Mouse (Mus musculus): ENCODE measurements around the gene Hoxd8. TPM values are rescaled to one million over a fixed set of nuclear protein-coding genes. Genes with fewer than 3 reads are reported as not detected.

Hoxd8 gene
- total RNA-seq, 4 experiments from 2014 or later = not detected

DNA sequence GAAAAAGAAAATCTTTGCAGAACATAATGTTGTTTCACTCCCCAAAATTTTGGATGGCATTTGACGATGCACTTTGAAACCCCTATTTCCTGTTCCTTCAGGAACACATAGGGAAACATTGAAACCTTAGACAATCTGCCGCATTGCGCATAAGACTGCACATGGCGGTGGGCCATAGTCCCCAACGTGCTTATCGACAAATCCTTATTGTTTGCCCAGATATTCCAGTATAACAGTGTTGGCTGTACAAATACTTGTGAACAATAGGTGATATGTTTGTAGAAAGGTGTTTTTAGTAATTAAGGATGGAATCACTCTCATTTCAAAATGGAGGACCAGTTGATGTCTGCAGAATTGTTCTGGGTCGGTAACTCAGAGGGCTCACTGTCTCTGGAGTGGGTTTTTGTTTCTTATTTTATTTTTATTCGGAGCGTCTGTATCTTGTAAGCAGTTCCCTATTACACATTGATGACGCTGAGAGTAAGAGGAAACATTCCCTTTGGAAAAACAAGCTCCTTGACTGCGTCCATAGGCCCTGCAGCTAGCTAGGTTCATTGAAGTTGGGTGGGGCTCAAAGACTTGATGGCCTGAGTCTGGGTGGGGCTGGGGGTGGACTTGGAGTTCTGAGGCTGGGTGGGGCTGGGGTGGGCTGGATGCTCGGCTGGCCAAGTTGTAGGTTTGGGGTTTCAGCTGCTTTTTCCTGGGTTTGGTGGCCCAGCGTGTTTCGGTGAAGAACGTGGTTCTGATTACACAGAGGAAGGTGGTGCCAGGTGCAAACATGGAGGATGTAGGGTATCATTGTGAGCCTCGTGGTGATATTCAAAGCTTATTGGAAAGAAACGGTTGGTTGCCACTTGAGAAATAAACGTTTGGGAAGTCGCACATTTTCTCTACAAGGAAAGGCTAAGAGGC, 9.1 kb downstream of the Hoxd8 start:
- no peak for DNase-seq (ENCODE audit: low spot score in 2 of 2)

DNA sequence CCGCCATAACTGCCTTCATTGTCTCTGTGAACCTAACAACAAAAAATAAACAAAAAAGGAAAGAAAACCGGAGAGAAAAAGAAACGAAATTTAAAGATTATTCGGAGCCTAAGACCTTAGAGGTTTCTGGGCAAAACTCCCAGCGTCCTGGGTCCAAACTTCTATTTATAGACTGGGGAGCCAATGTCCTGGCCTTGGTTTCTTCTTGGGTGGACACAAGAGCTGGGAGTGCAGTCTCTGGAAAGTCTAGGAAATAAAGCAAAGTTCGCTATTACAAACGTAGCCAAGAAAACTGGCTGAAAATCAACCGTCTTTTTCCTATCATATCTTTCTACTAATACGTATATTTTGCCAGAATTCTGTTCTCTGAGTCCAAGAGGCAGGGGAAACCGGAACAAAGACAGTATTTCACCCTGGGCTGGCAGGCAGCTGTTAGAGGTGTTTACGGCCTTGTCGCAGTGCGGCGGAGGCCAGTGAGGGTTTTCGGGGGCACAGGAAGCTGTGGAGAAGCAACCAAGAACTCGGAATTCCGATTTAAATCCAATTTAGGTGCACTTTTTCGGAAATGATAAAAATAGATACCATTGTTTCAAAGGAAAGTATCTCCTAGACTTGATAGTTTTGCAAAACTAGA, 9.9 kb downstream of the Hoxd8 start:
- DNase-seq (ENCODE audit: low spot score in 2 of 2) = no peak

DNA sequence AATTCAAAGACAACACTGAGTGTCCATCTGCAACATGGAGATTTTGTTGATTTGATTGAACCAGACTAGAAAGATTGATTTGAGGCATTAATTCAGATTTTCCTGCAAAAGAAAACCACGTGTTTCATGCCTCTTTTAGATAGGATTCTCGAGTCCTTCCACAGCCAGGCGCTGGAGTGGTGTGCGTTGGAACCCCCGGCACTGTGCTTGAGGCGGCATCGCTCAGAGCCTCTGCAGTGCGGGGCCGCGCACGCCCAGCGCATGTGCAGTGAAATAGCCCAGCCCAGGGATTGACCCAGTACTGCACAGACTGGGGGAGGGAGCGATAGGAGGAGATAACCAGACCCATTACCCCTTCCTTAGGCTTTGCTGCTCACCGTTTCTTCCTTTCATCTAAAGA, 10.5 kb downstream of the Hoxd8 start:
- DNase-seq (ENCODE audit: low spot score in 2 of 2) = no peak

DNA sequence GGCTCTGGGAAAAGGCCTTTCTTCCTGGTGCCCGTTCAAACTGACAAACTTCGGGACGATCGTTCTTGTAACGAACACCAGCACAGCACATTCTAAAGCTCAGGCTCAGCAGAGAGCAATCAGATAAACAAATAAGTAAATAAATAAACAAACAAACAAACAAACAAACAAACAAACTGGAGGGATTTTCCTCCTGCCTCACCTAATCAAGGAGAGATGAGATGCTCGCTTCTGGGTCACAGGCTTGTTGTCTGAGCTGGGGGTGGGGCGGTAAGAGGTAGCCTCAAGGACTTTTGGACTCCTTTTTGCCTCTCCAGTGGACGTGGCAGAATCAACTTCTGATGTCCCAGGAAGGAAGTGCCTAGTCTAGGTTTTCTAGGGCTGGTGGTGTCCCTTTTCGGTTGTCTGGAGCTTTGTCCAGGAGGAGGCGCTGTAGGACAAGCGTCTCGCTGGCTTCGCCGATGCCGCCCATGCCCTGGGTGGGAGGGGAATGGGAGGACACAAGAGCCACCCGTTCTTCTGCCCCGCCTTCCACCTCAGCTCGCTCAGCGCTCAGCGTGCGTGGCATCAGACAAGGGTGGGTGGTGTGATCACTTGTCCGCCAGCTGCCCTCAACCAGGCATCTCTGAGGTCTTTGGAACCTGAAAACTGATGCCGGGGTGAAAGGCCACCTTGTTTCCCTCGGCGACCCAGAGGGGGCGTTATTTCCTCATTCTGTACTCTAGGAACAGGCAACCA, 11.3 kb downstream of the Hoxd8 start:
- peak; percentile 40 to 68 for DNase-seq (ENCODE audit: low spot score in 2 of 2)

DNA sequence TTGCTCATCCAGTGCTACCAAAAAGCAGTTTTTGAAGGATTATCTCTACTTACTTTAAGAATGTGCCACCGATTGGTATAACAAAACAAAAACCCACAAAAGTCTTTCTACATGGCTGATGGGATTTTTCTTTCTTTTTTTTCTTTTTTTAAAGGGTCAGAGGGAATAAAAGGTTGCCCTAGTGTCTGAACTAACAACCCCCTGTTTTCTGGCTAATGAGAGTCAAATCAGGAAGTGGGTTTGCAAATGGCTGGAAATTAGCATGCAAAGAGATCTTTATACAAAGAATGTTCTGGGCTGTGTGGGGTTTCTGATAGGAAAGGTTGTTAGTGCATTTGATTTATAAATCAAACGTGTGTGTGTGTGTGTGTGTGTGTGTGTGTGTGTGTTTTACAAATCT, 16.0 kb downstream of the Hoxd8 start:
- DNase-seq (ENCODE audit: low spot score in 2 of 2) = no peak

DNA sequence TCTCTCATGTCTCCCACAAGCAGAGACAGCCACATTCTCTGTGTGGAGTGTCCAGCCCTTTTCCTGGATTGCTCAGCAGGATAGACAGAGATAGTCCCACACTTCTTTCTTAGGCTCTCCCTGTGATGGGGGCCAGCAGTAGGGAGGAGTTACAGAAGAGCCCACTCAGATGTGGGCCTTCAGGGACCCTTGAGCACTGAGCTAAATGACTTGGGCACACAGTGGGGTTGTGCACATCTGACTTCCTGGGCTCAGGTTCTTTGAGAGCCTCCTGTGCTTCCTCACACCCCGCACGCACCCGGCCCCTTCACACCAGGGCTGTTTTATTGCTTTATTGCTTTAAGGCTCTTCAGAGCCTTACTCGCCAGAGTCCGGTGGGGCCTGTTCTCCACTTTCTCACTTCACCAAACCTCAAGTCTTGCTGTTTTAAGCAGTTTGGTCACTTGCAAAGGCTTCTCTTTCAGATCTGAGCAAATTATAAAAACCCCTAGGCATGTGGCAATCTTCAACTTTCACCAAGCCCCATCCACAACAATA, 16.6 kb downstream of the Hoxd8 start:
- DNase-seq (ENCODE audit: low spot score in 2 of 2) = no peak

DNA sequence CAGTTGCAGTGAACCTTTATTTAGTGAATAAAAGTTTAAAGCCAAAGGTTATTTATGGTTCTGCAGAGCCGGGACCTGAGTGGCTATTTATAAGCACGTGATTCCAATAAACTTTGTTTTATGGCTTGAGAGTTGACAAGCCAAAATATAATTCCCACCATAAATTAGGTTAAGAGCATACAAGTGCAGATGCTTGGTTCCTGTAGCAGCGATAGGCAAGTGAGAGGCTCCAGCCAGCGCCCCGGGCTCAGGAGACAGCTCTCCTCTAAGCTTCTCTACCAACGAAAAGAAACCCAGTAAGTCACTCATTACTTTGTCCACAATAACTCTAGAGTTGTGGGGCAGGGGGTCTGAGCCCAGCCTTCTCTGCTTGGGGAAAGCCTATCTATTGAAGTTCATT, 17.5 kb downstream of the Hoxd8 start:
- no peak for DNase-seq (ENCODE audit: low spot score in 2 of 2)

DNA sequence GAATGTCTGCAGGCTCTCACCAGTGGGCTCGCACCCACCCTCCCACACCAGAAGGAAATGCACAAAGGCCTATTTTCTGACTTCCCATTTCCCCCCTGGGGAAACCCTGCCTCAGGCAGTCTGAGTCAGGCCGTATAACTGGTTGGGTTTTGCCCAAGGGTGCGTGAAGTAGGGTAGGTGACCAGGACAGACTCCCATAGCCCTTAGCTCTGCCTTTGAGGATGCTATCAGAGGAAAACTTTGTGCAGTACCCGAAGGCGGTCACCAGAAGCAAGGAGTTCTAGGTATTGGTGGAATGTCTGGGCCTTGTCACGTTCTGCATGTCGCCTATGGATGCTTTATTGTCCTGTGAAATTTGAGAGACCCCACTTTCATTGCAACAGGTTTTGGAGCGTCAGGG, 18.5 kb downstream of the Hoxd8 start:
- DNase-seq (ENCODE audit: low spot score in 2 of 2) = no peak

DNA sequence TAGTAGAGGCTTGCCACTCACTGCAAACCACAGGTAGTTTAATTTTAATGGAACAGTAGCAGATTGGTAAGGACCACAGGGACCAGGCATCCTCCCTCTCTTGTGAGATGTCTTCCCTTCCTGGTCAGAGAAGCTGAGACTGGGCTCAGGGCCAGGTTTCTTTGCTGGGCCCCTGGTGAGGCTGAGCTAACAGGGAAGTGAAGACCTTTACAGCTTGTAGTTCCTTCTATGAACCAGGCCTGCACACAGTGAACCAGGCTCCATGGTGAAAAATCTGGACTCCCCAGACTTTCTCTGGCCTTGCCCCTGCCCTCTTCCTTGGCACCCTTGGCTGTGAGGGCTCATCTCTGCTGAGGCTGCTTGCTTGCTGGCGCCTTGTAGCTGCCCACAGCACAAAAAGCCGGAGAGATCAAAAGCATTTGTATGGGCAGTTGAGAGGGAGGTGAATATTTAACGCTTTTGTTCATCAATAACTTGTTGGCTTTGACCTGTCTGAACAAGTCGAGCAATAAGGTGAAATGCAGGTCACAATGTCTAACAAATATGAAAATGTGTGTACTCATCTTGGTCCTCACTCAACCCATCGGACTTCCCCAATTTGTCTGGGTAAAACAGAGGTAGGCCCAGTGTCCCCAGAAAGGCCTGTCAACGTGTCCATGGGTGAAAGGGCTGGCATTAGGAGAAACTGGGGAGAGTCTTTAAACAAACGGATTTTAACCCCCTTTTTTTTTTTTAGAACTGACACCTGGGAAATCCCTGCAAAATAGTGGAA, 20.0 kb downstream of the Hoxd8 start:
- no peak for DNase-seq (ENCODE audit: low spot score in 2 of 2)

DNA sequence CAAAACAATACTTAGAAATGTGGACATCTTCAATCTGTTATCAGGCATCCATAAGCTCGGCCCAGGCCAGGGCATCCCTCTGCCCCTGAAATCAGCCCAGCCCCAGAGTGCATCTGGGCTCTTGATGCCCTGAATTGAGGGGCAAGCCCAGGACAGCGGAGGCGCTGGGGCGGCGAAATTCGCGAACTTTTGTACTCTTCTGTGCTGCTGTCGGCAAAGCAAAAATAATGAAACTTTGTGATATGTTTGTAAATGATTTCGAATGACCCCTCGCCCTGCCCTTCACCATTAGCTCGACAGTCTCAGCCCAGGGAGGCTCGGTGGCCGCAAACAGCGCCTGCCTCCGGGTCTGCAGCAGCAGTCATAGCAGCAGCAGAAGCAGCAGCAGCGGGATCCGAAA, 20.8 kb downstream of the Hoxd8 start:
- no peak for DNase-seq (ENCODE audit: low spot score in 2 of 2)

DNA sequence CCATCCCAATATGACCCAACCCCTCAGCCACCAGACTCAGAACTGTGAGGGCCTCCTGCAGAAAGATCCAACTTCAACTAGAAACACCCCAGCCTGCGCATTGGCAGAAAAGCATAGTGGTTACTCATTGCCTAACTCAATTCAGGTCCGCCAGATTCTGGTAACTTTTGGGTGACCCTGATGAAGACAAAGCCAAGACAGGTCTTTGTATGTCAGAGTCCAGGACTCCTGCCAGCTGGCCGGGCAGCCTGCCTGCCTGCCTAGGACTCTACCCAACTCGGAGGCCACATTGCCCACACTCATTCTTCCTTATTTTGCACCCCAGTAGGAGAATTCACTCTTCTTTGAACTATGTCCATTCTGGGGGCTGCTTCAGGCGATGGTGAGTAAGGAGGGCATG, 22.1 kb downstream of the Hoxd8 start, which contains the start of gene Gm28230:
TSS of gene Gm28230 (plus strand) at position 178 of the 400 bp plus-strand sequence.
- no peak for DNase-seq (ENCODE audit: low spot score in 2 of 2)

DNA sequence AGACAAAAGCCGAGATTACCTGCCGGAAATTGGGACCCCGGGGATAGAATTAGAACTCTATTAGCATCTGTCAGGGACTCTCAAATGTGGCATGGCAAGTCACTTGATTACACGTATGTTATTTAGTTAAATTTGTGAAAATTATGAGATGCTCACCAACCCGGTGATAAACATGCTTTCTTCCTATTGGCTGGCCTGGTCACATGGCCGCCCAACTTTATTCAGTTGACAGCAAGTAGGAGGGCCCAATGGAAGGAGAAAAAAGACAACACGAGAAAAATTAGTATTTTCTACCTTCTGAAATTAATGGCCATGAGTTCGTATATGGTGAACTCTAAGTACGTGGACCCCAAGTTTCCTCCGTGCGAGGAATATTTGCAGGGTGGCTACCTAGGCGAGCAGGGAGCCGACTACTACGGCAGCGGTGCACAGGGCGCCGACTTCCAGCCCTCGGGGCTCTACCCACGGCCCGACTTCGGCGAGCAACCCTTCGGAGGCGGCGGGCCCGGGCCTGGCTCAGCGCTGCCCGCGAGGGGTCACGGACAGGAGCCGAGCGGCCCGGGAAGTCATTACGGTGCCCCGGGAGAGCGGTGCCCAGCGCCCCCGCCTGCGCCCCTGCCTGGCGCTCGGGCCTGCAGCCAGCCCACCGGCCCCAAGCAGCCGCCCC, 22.7 kb downstream of the Hoxd8 start:
- DNase-seq (ENCODE audit: low spot score in 2 of 2) = no peak

DNA sequence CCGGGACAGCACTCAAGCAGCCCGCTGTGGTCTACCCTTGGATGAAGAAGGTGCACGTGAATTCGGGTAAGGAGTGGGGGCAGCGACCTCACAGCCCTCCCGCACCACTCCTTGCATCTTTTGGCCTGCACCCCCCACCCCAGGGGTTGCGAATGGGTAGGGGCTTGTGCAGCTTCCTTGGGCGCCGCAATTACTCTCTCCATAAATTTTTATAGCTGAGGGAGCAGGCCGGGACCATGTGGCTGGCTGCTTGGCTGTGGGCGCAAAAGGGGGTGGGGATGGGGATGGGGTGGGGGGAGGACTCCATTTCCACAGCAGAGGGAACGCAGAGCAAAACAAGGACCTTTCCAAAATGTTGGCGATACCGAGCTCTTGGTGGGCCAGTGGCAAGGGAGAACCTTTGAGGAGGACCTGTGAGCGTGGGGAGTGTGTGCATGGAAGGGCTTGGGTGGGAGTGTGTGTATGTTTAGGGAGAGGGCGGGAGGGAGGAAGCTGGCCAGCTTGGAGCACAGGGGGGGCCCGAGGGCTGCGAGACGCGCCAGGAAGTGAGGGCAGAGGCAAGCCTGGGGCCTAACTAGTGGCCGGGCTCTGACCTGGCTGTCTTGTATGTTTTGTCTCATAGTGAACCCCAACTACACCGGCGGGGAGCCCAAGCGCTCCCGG, 23.4 kb downstream of the Hoxd8 start:
- no peak for DNase-seq (ENCODE audit: low spot score in 2 of 2)

DNA sequence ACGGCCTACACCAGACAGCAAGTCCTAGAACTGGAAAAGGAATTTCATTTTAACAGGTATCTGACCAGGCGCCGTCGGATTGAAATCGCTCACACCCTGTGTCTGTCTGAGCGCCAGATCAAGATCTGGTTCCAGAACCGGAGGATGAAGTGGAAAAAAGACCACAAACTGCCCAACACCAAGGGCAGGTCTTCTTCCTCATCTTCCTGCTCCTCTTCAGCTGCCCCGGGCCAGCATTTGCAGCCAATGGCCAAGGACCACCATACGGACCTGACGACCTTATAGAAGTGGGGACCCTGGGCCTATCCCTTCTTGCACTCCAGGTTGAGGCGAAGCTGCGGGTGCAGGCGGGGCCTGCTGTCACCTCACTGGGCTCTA, 23.9 kb downstream of the Hoxd8 start:
- DNase-seq (ENCODE audit: low spot score in 2 of 2) = no peak

DNA sequence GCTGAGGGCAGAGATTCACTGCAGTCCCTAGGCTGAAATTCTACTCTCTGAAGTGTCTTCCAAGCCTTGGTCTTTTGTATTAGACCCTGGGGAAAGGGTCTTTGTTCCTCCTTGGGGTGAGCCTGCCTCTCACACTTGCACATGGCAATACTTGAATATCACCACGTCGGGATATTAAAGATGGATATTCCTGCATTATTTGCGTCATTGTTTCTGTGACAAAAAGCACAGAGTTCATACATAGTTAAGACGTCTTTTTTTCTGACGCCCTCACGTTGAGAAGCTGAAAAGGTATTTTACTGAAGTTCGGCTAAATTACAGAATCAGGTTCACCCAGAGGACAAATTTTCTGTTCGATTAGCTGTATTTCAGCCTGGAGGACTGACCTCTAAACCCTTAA, 25.9 kb downstream of the Hoxd8 start:
- DNase-seq (ENCODE audit: low spot score in 2 of 2) = no peak

DNA sequence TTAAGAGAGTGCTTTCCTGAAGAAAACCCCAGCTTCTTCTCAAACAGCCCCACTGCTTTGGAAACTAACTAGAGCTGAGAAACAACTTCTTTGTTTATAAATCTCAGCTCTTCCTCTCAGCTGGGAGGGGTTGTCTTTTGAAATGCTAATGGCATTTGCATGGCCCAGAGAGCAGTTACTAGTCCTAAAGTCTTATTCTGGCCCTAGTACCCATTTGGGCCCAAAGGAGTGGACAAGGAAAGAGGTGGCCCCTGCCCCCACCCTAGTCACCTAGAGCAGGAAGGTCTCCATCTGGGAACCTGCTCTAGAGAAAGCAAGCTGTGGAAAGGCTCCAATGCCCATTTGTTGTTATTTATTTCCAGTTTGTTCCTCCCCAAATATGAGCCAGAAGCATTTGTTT, 26.6 kb downstream of the Hoxd8 start:
- DNase-seq (ENCODE audit: low spot score in 2 of 2) = no peak

DNA sequence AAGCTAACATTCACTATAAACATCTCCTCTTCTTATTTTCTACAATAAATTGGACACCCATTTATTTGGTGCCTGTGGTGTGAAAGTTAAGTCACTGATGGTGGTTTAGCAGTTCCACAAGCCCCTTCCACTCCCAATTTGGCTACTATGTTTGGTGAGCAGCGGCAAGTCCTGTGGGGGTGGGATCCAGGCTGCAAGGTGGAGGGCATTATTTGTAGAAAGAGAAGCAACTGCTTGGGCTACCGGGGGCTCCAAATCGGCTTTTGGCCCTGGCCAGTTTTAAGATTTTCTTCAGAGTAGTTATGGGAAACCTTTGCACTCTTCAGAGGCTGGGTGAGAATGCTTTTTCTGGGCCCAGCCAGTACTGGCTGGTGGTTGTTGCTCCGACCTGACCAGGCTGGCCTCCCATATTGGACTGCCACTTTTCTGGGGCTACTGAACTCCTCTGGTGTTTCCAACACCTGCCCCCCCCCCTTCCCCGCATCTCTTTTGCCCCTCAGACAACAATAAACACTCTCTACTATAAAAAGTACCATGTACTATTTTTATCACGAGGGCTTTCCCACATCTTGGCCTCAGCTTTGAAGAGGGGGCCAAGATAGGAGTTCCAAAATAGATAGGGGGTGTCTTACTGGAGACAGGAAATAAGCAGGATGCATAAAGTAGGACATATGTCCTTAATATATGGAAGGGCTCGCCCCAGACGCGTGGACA, 27.5 kb downstream of the Hoxd8 start:
- no peak for DNase-seq (ENCODE audit: low spot score in 2 of 2)

DNA sequence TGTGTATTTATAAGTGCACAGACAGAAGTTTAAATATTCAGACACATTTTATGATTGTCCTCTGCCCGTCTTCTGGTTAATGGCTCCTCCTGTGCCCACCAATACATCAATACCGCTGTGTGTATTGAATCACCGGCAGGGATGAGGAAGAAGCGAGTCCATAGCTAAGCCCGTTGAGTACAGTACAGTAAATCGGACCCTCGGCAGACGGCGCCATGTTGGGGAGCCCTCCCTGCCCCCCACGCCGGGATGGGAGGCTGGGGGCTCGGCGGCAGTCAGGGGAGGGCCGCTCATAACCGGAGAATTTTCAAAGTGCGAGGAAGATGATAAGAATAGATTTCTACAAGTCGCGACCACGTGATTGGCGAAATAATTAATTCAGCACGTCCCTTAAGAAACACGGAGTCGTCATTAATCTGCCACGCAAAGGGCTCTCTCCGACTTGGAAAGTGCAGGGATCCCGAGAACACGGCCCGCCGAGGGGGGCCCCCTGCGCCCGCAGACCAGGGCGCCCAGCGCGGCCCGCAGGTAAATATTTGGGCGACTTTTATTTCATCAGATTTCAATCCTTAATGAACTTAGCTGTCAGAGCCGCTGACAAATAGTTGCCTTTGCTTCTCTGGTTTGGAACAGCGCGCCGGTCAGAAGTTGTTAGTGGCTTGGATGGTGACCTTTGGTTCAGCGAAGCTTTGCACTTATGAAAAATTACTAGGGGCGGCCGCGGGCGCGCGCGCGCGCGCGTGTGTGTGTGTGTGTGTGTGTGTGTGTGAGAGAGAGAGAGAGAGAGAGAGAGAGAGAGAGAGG, 28.3 kb downstream of the Hoxd8 start:
- no peak for DNase-seq (ENCODE audit: low spot score in 2 of 2)

DNA sequence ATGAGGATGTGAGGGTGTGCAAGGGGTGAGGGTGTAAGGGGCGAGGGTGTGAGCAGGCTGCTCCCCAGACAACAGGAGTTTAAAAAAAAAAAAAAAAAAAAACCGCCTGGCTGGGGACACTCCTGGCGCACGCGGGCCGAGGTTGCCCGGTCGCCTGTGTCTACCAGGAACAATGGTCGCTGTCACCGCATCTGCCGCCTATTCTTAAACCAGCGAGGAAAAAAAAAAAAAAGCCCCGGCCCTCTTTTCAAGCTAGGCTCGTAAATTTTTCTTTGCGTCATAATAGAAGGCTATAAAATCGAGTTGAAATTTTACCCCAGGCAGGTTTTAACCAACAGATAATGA, 28.9 kb downstream of the Hoxd8 start:
- DNase-seq (ENCODE audit: low spot score in 2 of 2) = no peak
